Mouse (Mus musculus) intestine, embryonic 15.5 days (tissue): ENCODE results near the gene Ankib1. TPM values are rescaled to one million over a fixed set of nuclear protein-coding genes. Genes with fewer than 3 reads are reported as not detected.

ENCODE experiments used
- polyA plus RNA-seq: library from polyadenylated mRNA; unstranded; fragments of >200 nt; fragmentation: Nextera tagmentation; extraction: Ambion mirVana; gene quantifications from 2 replicates; pipeline ENCODE4 v1.2.1, GENCODE M21; 2015

The Ankib1 gene
- polyA plus RNA-seq, 1 experiment from 2014 or later, result 9.2 TPM

Other genes with a start within 250 kb of the Ankib1 start
- gene 1700109H08Rik, start 231.4 kb downstream of the Ankib1 start, polyA plus RNA-seq, result 1.6 and 1.7 TPM in 2 replicates
- gene Pex1, start 206.9 kb downstream of the Ankib1 start, polyA plus RNA-seq, result 15.5 and 20.2 TPM in 2 replicates
- gene Rbm48, start 206.3 kb downstream of the Ankib1 start, polyA plus RNA-seq, result 9.3 and 10.8 TPM in 2 replicates
- not detected in 2 replicates for gene Tmbim7, start 151.7 kb downstream of the Ankib1 start, polyA plus RNA-seq
- gene Gatad1, start 145.7 kb downstream of the Ankib1 start, polyA plus RNA-seq, result 57.2 and 60.0 TPM in 2 replicates
- 30.4 and 34.2 TPM in 2 replicates for gene Krit1, start 259 bp upstream of the Ankib1 start, polyA plus RNA-seq
- gene Lrrd1, start 42.2 kb upstream of the Ankib1 start, polyA plus RNA-seq, result not detected in 2 replicates
- gene Mterf1a, start 91.0 kb upstream of the Ankib1 start, polyA plus RNA-seq, result 7.4 and 9.0 TPM in 2 replicates
- gene Akap9, start 125.1 kb upstream of the Ankib1 start, polyA plus RNA-seq, result 118 and 131 TPM in 2 replicates